Mouse (Mus musculus) telencephalon, adult 2 months (tissue): ENCODE measurements around the gene Bmp2.
A peak's percentile ranks its signal among the peaks of the same experiment; 100 is the strongest.

Experiments used
- DNase-seq: peaks from one replicate; pipeline ENCODE4 v3.0.0-alpha.2; 2011; ENCODE audit warnings: low read depth, low spot score

Gene Bmp2

DNA sequence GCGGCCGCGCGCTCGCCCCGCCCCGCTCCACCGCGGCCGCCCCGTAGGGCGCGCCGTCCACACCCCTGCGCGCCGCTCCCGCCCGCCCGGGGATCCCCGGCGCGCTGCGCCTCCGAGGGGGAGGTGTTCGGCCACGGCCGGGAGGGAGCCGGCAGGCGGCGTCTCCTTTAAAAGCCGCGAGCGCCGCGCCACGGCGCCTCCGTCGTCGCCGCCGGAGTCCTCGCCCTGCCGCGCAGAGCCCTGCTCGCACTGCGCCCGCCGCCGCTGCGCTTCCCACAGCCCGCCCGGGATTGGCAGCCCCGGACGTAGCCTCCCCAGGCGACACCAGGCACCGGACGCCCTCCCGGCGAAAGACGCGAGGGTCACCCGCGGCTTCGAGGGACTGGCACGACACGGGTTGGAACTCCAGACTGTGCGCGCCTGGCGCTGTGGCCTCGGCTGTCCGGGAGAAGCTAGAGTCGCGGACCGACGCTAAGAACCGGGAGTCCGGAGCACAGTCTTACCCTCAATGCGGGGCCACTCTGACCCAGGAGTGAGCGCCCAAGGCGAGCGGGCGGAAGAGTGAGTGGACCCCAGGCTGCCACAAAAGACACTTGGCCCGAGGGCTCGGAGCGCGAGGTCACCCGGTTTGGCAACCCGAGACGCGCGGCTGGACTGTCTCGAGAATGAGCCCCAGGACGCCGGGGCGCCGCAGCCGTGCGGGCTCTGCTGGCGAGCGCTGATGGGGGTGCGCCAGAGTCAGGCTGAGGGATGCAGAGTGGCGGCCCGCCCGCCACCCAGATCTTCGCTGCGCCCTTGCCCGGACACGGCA lies at the start of gene Bmp2:
TSS of gene Bmp2 (plus strand) at position 129 of the 811 bp plus-strand sequence.
- DNase-seq, result no peak

DNA sequence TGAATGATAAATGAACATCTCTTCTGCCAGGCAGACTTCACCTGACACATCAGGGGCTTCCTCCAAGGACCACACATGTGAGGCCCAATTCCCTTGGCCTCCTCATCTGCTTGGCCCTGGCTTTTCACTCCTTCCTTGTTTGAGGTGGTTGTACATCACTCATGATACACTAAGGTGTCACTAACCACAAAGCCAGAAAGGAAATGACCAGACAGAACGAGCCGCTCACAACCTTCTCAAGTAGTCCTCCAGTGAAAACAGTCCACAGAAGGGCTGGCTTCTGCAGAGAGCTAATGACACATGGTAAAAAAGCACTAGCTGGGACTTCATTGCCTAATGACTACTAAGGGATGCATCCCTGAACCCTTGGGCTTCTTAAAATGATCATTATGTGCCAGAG lies 46.3 kb upstream of the Bmp2 start:
- DNase-seq, result no peak

DNA sequence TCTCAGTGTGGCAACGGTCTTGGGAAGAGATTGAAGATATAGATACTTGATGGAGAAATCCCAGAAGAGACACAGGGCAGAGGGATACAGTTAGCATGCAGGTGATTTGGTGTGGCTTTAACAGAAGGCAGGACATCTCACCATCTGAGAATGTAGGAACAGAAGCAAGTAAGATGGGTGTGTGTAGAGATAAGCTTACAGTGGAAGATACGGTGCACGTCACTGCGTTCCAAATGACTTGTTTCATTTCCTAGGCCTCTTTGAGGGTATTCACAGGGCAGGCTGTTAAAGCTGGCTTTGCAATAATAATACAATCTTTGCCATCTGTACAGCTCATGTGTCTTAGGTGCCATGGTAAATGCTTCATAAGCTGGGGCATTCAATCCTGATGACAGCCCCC lies 44.9 kb upstream of the Bmp2 start:
- no peak for DNase-seq

DNA sequence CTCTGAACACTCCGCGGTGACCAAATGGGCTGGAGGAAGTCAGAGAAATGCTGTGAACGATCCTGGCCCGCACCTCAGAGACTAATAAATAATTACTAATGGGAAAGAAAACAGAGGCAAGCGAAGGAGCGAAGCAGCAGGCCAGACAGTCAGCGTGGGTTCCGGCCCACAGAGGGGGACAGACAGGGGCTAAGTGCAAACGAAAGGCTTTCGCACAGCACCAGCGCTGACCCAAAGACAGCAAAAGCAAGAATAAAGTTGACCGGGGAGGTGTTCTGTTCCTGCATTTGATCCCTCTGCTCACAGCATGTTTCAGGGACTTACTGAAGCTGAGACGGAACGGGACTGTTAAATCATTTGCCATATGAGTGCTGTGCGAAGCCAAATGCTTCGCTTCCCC lies 42.8 kb upstream of the Bmp2 start:
- no peak for DNase-seq

DNA sequence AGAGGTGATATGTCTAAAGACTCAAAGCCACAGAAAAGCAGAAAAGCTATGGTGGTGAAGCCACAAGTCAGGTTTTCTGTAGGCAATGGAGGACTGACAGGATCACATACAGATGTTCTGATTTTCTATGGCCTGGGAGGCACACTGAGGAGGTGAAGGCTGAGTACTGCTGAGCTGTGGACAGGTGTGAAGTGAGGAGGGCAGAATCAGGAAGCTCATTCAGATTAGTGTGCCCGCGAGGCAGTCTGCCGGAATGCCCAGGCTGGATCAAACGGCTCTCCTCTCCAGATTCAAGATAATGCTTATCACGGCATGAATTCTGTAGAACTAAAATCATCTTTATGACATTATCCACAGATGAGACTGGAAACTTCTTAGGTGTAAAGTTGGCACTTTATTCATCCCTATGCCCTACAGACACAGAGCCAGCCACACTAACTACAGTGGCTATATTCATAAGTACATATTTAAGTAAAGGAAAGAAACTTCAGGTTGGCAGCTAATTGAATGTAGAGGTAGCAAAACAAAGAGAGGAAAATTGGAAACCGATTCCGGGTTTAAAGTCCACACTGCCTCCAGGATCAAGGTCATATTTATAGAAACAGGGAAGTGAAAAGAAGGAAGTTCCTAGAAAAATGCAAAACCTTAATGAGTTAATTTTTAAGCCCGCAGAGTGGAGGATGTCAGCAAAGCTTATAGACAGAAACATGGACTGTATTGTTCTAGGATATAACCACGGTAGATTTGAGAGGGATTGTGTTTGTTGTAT lies 40.8 kb upstream of the Bmp2 start:
- DNase-seq, result no peak

DNA sequence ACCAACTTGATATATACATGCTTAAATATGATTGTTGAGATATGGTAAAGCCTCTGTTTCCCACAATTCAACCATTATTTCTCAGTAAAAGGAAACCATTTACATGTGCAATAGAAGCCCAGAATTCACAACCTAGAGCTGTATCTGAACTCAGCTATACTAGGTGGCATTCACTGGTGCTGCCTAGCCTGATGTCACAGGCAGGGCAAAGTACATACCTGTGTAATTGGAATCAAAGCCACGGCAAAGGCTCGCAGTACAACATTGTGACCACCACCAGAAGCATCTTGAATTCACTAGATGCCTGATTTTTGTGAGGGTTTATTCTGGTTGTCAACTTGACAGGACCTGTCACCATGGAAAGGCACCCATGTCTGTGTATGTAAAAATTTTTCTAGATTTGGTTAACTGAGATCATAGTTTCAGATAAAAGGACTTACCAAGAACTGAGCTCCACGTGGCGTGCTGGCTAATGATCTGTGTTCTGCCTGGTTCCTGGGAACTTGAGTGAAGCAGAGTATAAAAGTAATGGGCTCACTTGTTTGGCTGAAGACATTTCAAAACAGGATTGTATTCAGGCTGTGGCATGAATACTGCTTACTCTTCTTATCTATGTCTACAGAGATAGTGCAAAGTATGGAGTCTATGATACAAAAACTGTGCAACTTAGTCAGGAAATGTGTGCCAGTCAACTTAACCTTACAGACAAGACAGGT lies 35.5 kb upstream of the Bmp2 start:
- DNase-seq, result no peak

DNA sequence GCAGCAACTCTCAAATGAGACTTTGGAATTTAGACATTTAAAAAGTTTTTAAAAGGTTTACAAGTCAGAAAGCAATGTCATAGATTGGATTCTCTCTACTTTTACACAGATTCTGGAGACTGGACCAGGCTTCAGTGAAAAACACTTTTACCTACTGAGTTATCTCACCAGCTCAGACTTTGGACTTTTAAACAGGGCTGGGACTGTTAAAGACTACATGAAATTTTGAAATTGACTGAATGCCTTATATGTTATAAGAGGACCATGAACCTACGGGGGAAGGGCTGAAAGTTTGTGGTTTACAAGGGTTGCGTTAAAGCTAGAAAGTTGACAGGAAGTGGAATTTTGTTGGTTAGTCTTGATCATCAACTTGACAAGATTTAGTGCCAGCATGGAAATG lies 34.1 kb upstream of the Bmp2 start:
- DNase-seq, result no peak

DNA sequence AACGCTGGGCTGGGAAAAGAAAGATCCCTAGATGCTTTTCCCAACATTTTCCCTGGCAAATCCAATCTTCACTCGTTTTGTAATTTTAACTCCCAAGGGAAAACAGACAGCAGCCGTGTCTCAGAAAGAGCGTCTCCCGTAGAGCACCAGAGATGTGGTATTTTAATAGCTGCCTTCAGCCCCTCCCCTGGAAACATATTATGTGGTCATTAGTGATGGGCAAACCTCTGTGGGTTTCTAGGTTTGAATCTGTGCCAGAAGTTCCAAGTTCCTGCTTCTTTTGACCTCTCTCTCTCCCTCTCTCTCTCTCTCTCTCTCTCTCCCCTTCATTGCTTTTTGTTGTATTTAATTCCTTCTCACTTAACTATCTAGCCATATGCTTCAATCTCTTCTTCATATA lies 30.8 kb upstream of the Bmp2 start:
- no peak for DNase-seq

DNA sequence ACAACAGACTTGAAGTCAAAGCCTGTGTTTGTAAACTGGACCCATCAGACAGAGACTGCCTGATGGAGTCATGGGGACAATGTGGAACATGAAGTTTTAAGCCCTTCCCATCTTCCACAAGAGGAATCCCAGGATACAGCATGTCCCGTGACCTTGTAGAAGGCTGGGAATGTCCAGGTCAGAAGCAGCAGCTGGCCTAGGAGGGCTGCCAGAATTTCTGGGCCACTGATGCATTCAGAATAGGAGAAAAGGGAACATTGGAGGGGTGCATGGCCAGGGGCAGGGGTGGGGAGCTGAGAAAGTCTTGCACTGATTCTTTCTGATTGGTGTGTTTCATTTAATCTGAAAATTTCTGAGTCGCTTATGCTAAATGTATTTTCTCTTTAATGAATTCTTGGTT lies 29.8 kb upstream of the Bmp2 start:
- DNase-seq, result no peak

DNA sequence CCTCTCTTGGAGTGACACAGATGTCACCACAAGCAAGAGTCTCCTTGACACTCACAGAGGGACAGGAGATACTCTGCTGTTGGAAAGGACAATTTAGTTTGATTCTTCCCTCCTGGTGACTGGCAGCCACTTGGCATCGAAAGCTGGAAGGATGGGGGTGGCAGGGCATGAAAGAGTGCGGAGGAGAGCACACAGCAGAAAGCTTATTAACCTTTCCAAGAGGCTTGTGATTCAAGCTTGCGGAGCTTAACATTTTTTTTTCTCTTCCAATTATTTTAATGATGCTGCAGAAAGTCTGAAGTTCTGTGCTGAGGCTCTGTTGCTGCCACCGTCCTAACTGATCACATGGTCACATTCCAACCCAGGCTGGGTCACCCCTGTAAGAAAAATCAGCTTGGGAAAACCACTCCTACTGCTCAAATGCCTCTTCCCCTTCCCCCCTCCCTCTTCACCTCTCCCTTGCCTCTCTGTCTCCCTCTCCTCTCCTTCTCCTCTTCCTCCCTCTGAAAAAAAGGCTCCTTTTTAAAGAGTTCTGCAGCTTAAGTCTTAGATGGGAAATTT lies 26.3 kb upstream of the Bmp2 start:
- DNase-seq, result no peak

DNA sequence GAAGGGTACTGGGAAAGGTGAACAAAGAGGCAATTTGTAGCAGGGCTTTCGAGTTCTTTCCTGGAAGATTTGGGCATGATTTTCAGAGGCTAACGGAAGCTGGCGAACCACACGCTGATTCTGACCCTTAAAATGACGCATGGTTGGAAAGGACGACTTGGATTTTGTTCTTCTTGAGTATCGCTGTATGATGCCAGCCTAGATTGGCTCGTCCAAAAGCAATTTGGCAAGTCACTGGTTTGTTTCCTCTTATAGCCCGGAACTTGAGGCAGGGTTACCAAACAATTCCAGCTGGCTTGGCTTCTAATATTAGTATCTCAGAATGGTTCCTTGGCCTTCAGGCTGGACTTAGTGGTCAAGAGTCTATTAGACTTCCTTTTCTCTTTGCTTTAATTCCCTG lies 22.6 kb upstream of the Bmp2 start:
- DNase-seq, result no peak

DNA sequence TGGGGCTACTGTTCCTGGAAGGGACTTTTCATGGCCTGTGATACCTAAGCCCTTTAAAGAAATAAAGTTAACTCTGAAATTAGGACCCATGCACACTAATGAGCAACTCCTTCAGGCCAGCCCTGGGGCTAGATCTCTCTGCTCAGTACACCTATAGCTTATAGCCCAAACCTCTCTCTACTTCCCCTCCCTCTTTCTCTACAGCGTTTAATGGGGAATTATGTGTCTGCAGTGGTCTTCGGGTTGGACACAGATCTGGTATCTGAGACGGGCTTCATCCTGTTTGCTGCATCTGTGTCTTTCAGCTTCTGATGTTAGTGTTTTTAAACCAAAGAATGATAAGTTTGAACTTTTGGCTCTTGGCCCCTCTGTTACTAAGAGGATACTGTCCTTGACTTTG lies 18.9 kb upstream of the Bmp2 start:
- DNase-seq, result no peak

DNA sequence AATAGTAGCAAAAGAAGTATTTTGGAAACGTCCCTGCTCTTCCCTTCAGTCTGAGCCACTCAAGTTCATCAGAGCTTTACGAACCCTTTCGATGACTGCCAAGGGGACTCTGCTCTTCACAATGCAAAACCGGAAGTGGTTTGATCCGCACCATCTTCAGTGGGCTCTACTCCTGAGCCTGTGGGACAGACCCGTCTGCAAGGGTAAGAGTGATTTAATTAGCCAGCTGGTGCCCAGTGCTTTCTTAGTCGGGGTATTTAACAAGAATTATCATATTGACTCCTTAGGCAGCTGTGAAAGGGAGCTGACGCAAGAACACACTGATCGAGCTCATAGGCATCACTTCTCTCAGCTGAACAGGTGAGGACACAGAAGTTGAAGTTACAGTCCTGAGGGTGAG lies 16.5 kb upstream of the Bmp2 start:
- DNase-seq, result no peak

DNA sequence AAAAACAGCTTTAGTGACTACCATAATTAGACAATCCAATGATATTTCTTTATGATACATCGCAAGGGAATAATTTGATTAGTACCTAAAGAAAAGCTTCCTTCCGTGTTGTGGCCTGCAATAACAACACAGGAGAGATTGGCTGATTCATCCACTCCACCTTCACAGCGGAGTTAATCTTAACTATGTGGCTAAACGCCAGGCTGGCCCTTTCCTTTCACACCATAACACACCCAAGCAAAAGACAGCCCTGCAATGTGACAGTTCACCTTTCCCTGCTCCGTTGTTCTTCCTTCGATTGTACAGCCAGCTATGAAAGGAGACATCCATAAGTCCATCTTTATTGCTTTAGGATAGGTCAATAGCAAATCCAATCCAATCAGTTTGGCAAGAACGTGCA lies 15.1 kb upstream of the Bmp2 start:
- DNase-seq, result no peak

DNA sequence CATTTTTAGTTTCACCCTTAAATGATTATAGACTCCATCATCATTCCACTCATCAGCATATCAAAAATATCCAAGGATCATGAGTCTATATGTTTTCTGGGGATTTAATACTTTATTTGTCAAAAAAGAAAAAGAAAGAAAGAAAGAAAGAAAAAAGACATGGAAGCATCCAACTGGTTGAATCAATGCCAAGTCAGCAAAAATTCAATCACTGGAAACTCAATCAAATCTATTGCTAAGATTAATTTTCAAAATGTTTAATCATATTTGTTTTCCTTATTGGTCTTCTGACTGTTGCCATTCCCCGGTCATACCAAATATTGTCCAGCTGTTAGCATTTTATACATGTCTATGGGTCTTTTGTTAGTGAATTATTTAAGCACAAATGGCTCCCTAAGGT lies 11.3 kb upstream of the Bmp2 start:
- no peak for DNase-seq

DNA sequence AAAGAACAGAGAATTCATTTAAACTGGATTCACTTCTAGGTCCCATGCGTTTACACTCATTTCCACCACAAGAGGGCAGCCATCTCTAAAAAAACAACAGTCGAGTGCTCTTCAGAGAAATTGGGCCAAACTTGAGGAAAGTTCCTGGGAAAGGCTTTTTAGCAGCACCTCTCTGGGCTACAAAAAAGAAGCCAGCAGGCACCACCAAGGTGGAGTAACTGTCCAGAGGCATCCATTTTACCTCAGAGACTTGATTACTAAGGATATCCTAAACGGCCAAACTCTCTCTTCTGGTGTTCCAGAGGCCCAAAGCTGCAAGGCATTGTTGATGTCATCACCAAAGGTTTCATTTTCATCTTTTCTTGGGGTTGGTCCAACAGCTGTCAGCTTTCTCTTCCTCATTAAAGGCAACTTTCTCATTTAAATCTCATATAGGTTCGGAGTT lies 1.7 kb upstream of the Bmp2 start:
- peak; percentile 68 for DNase-seq

DNA sequence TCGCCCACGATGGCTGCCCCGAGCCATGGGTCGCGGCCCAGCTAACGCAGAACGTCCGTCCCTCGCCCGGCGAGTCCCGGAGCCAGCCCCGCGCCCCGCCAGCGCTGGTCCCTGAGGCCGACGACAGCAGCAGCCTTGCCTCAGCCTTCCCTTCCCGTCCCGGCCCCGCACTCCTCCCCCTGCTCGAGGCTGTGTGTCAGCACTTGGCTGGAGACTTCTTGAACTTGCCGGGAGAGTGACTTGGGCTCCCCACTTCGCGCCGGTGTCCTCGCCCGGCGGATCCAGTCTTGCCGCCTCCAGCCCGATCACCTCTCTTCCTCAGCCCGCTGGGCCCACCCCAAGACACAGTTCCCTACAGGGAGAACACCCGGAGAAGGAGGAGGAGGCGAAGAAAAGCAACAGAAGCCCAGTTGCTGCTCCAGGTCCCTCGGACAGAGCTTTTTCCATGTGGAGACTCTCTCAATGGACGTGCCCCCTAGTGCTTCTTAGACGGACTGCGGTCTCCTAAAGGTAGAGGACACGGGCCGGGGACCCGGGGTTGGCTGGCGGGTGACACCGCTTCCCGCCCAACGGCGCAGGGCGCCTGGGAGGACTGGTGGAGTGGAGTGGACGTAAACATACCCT lies 995 bp downstream of the Bmp2 start:
- DNase-seq, result no peak

DNA sequence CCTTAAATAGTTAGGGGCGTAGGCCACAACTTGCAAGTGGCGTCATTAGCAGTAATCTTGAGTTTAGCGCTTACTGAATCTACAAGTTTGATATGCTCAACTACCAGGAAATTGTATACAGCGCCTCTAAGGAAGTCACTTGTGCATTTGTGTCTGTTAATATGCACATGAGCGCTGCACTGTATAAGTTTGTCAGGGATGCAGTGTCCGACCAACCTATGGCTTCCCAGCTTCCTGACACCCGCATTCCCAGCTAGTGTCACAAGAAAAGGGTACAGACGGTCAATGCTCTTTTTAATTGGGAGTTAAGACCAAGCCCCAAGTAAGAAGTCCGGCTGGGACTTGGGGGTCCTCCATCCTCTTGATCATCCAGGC lies 1.9 kb downstream of the Bmp2 start:
- no peak for DNase-seq

DNA sequence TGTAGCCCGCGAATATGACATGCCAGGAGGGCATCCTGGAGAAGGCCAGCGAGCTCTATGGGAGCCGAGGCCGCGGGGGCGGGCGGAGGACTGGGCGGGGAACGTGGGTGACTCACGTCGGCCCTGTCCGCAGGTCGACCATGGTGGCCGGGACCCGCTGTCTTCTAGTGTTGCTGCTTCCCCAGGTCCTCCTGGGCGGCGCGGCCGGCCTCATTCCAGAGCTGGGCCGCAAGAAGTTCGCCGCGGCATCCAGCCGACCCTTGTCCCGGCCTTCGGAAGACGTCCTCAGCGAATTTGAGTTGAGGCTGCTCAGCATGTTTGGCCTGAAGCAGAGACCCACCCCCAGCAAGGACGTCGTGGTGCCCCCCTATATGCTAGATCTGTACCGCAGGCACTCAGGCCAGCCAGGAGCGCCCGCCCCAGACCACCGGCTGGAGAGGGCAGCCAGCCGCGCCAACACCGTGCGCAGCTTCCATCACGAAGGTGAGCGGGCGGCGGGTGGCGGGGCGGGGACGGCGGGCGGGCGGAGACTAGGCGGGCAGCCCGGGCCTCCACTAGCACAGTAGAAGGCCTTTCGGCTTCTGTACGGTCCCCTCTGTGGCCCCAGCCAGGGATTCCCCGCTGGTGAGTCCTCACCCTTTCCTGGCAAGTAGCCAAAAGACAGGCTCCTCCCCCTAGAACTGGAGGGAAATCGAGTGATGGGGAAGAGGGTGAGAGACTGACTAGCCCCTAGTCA lies 2.5 kb downstream of the Bmp2 start:
- no peak for DNase-seq

DNA sequence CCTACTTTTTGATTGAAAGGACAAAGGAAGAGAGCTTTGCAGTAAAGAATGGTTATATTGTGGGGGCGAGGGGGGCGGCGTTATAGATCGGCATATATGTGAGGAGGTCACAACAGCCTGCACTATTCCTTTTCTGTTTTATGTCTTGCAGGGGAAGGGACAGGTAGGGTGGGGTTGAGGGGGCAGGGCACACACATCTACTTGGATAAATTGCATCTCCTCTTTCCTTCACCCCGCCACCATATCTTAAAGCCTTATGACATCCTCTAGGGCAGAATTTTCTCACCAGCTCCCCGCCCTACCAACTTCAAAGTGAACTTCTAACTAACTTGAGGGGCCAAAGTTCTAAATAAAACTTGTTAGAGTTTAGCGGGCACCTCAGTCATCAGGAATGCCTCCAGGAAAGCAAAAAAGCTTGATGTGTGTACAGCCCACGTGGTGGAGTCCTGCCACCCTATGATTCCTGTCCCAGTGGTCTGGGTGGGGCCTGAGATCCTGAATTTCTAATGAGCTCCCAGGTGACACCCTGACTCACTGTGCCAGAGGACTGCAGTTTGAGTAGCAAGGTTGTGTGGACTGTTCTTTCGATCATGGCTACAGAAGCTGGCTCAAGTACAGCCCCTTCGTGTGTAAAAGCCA lies 12.4 kb downstream of the Bmp2 start:
- DNase-seq, result no peak

DNA sequence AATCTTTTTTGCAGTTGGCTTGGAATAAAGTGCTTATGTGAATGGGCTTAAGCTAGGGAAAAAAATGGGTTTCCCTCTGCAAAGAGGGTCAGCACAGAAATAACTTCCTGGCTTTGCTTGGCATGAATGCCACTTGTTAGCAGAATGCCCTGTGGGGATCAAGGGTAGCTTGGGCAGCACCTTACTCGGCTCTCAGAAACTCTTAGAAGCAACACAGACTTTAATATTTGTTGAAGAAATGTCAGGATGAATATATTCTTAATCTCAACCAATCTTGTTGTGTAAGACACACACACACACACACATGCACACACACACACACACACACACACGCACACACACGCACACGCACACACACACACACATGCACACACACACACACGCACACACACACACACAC lies 13.5 kb downstream of the Bmp2 start:
- DNase-seq, result no peak
